ENCODE assay signal across 17 mouse cellular contexts in genomic region chr17:50208137-50209045, GRCm38 (mm10).
"Had no signal": no experiment of that assay in that cellular context is flagged by ENCODE, and none has a peak within 500 bp of the region (broad histone marks: within the 10 kb centered on the region; RNA-seq: fewer than 3 reads in every experiment).

No protein-coding gene starts in this region.

- H3K9ac ChIP-seq: neural tube, embryonic 12.5 days; neural tube, embryonic 13.5 days; neural tube, embryonic 15.5 days; stomach, embryonic 15.5 days had no signal

- H3K4me1 ChIP-seq: neural tube, embryonic 12.5 days; neural tube, embryonic 13.5 days; neural tube, embryonic 15.5 days; stomach, embryonic 15.5 days had no signal

- H3K9me3 ChIP-seq: neural tube, embryonic 12.5 days; neural tube, embryonic 13.5 days; neural tube, embryonic 15.5 days; stomach, embryonic 15.5 days had no signal

- H3K36me3 ChIP-seq: neural tube, embryonic 12.5 days; neural tube, embryonic 13.5 days; neural tube, embryonic 15.5 days; stomach, embryonic 15.5 days had no signal

- DNase-seq: retina, postnatal 1 day; right cerebral cortex, adult 18-20 months; right cerebral cortex, postnatal 14 days; right cerebral cortex, postnatal 25 days; right cerebral cortex, postnatal 4 days; spleen, adult 18-20 months; thymus, adult 18-20 months; thymus, adult 2 months; thymus, postnatal 14 days; thymus, postnatal 25 days; thymus, postnatal 36 days; thymus, postnatal 4 days had no signal

- H3K27me3 ChIP-seq: neural tube, embryonic 12.5 days; neural tube, embryonic 13.5 days; neural tube, embryonic 15.5 days; stomach, embryonic 15.5 days had no signal

- H3K4me2 ChIP-seq: neural tube, embryonic 12.5 days; neural tube, embryonic 13.5 days; neural tube, embryonic 15.5 days; stomach, embryonic 15.5 days had no signal

- H3K27ac ChIP-seq: neural tube, embryonic 12.5 days; neural tube, embryonic 13.5 days; neural tube, embryonic 15.5 days; stomach, embryonic 15.5 days; stomach, postnatal 0 days had no signal

- H3K4me3 ChIP-seq: neural tube, embryonic 12.5 days; neural tube, embryonic 13.5 days; neural tube, embryonic 15.5 days; stomach, embryonic 15.5 days had no signal
